Mouse (Mus musculus) activated CD4-positive, CD25-positive, alpha-beta regulatory T cell, adult 4 months (primary cell): ENCODE data around the gene Apoe. TPM values are rescaled to one million over a fixed set of nuclear protein-coding genes. Genes with fewer than 3 reads are reported as not detected.

ENCODE experiments used
- ATAC-seq: one replicate; pipeline ENCODE4 v1.8.0; 2017
- polyA plus RNA-seq, 2 experiments: library from polyadenylated mRNA; unstranded; fragments of 100-300 nt; shearing (Covaris generic); gene quantifications; one replicate each; pipeline ENCODE4 v1.2.1; 2017

Apoe gene
- polyA plus RNA-seq, 2 experiments from 2014 or later: 4.1 to 16.0 TPM

DNA sequence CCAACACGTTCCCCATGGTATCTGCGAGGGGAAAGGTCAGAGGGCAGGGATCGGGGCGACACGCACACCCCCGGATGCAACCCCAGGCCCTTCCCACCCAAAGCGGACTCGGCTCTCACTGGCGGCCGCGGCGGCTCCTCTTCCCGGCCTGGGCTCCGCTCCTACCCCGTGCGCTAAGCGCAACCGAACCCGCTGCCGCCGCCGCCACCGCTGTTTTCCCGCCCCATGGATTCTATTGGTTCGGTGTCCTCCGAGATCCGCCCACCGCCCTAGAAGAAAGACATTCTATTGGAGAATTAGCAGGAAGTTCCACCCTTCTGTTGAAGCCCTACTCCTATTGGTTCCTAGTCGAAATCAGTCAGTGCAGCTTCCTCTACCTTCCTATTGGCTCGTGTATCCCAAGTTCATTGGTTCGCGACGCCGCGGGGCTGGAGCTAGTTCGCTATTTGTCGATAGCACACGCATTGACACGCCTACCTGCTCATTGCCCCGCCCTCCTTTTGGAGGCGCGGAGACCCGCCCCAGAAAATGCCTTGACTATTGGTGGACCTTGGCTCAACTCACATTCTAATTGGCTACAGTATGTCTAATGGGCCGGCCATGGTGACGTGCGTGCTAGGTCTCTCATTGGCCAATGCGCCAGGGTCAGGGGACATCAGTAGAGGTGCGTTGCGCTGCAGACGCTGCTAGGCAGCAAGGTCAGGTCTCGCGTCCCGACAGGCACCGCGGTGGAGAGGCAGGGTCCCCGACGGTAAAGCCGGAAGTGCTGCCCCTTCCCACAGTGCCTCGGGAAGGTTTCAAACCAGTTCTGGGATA is 16.5 kb upstream of the Apoe start, which contains the start of gene Tomm40:
Tomm40 (minus strand) TSS at position 200 of the 816 bp plus-strand sequence.
- peak; percentile 90 for ATAC-seq

DNA sequence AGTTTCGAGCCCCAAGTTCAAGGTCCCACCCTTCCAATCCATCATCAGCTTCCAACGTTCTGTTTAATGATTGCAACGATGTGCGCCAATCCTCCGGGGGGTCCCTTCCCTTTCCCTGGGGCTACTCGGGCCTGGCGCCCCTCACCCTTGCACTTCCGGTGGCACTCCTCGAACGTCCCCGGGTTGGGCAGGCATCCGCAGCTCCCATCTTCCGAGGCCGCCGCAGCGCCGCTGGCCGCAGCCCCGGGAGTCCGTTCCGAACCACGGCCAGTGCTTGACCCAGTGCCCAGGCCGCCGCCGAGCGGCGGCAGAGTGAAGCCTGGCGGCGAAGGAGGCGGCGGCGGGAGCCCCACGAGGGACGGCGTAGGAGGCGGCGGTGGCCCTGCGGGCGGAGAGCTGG is 15.8 kb upstream of the Apoe start:
- no peak for ATAC-seq

DNA sequence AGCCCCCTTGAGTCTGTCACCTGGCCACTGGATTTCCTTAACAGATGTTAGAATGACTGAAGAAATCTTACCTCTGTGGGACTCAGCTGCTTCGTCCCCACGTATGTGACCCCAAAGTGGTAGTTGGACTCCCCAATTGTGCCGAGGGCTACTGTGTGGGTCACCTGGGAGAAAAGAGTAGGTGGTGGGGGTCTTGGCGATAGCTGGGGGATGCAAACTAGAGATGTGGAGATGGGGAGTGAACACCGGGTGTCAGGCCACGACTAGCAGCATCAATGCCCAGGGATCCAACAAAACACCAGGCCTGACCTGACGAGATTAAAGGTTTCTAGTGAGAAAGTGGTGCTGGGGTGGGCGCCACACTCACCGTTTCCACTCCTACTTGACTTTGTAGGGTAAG is 14.6 kb upstream of the Apoe start:
- no peak for ATAC-seq

DNA sequence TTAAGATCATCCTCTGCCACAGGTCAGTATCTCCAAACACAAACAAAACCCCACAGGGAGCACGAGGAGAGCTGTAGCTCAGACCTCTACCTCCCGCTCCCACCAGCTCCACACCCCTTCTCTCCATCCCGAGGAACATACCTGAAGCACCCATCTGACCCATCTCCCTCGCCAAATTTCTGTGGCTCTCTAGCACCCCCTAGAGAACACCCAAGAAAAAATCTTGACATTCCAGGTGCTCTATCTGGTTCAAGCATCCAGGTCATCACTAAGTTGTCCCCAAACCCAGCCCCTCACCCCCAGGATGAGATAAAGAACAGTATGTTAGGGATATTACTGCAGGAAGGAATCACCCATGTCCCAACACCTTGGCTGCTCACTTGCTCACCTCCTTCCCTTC is 14.2 kb upstream of the Apoe start:
- ATAC-seq: no peak

DNA sequence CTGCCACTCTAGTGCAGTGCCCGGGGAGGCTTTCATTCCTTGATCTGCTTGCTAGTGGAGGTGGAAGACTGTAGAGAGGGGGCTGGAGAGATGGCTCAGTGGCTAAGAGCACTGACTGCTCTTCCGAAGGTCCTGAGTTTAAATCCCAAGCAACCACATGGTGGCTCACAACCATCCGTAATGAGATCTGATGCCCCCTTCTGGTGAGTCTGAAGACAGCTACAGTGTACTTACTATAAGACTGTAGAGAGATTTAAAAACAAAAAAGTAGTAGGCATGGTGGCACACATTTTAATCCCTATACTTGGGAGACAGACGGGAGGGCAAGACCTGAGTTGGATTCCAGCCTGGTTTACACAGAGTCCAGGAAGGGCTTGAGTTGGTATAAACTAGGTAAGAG is 13.4 kb upstream of the Apoe start:
- no peak for ATAC-seq

DNA sequence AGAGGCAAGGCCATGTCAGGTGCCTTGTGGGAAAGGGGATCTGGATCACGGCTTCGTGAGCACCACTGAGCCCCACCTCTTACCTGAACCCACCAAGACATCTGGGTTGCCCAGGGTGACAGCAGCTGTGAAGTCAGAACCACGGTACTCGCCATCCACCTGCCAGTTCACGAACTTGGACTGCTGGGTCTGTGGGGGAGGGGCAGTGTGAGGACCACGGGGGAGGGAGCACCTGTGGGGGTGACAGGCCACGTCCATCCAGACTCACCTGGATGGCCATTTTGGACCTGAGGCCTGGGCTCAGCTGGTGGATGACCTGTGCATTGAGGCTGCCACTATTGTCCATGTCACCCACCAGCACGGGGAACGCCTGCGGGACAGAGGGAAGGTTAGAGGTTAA is 11.7 kb upstream of the Apoe start:
- ATAC-seq: no peak

DNA sequence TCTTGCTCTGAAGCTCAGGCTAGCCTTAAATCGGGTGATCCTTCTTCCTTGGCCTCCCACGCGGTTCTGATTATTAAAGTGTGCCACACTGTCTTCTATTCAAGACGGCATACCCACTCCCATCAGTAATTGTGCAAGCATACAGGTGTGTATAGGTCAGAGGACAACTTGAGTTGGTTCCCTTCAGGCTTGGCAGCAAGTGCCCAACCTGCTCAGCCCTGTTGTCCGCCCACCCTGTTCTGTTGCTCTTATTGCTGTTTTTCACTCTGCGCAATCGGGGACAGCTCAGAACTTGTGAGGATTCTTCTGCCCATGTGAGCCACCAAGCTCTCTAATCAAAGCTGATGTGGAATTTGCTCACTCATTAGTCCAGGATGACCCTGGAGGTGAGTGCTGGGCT is 6.3 kb upstream of the Apoe start:
- no peak for ATAC-seq

DNA sequence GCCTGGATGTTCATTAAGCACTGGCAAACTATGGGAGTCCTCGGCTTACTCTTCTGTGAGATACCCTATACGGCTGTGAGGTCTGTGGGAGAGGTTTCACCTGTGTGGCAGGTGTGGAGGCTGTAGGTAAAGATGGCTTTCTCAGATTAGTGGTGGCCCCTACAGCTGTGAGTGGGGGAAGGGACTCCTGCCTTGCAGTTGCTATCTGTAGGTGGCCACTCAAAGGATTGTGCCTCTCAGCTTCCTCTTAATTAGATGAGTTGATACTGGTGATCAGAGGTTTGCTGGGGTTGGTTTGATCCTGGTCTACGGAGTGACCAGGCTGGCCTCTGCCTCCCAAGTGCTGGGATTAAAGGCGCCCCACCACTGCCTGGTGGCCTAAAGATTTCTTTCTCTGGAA is 5.5 kb upstream of the Apoe start:
- no peak for ATAC-seq

DNA sequence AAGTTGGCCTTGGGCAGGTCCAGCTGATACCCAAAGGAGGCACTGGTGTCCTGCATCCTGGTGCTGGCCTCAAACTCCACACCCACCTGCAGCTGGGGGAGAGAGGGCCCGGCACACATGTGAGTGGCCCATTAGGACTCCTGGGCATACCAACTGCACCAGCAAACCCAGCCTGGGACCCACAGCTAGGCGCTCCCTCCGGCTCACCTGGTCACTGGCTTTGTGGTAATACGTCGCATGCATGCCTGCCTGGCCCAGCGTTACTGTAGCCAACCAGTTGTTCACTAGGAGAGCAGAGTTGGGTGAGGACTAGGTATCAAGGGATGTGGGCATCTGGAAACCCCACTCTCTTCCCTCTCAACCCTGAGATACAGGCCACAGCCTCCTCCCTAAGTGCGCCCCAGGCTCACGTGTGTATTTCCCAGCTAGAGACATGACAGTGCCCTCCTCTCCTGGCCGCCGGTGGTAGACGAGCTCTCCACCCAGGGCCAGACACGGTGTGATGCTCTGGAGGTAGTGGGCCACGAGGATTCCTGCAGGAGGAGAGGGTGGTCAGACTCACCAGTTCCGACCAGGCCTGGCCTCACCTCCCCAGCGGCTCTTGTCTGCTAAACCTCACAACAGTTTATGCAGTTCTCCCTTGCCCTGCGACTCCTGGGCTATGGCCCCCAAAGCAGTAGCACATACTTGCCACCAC is 4.0 kb upstream of the Apoe start:
- ATAC-seq: no peak

DNA sequence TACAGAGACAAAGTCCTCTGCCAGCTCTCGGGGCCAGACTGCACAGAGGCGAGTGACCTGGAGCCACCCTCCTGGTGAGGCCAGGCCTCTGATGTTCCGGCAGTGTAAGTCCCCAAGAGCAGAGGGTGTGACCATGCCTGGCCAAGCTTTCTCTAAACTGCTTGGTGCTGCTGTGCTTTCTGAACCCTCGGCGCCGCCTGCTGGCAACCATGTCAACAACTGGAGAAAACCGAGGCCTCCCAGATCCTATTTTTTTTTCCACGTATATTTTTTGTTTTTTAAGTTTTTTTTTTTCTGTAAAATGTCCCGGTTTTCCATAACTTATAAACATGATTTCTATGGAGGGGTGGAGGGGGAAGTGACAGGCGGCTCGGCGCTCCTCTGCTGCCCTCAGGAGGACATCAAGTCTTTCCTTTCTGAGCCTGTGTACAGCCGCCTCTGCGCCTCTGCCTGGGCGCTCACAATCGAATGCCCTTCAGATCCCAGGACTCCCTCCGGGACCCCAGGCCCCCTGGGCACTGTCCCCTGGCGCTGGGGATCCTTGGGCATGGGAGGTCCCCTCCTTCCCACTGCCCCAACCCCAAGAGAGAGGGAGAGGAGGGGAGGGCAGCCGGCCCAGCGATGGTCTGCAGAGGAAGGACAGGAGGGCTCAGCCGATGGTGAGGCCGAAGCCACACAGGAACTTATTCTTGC is 2.2 kb upstream of the Apoe start:
- ATAC-seq: no peak

DNA sequence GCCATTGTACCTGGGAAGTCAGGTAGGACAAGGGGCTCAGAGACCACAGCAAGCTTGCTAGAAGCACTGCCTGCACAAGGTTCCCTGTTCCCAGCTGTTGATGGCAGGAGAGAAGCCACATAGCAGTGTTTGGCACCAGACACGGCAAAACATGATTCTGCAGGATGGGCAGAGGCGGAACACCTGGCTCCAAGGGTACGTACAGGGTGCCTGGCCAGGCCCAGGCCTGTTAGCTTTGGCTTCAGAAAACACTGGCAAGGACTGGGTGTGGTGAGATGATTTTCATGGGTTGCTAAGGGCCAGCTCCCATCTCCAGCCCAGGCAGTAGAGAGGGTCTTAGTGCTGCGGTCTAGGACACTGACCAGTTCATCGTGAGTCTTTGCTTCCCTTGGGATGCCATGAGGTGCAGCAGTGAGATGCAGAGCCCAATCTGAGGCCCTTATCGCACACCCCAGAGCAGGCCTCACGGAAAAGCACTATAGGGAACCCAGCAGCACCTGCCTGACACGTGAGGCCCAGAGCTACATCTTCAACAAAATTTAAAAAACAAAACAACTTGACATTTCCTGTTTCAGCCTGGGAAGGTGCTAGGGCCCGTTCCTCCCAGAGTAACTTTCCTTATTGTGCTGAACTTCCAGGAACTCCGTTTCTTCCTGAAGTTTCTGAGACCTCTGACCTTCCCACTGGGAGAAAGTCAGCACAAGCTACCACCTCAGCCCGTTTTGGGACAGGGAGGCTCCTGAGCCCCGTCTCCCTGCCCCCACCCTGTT is 1.5 kb upstream of the Apoe start:
- no peak for ATAC-seq

DNA sequence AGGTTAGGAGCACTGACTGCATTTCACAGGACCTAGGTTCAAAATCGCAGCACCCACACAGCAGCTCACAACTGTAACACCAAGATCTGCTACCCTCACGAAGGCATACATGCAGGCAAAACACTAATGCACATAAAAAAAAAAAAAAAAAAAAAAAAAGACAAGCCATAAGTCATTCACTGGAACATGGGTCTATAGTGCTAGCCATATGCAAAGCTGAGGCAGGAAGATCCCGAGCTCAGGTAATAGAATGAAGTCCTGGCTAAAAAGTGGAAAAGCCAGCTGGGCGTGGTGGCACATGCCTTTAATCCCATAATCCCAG is 800 bp upstream of the Apoe start:
- ATAC-seq: no peak

DNA sequence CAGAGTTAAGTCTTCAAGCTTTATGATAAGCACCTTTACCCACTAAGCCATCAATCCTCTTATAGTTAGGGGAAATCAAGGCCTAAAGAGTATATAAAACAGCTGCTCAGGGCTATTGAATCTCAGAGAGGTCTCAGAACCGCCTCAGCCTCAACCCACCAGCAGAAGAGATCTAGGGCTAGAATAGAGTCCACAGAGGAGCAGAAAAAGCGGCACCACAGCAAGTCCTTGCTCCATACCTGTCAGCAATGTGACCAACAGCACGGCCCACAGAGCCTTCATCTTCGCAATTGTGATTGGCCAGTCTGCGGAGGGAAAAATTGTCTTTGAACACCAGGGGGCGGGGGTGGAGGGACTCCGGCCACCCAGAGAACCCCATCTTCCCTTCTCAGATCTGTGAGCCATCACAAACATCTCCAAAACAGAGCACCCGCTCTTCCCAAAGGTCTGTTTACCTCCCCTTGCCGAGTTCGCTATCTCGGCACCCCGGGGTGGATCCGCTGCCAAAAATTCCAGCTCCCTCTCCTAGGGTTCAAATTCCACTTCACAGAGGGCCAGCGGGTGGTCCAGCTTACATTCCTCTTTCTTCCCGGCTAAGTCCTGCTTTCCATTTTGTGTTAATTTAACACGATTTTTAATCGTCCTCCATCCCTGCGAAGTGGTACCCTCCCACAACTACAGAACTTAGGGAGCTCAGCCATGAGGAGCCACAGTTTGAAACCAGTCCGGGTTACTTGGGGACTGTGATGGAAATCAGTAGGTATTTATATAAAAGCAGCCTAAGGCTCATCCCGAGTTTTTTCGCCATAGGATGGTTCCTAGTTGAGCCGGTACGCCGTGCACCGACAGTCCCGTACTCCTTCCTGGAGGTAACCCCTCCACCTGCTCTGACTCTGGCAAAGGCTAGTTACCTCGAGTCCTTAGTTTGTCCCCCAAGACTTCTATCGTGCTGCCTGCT is 760 bp downstream of the Apoe start:
- ATAC-seq: no peak

DNA sequence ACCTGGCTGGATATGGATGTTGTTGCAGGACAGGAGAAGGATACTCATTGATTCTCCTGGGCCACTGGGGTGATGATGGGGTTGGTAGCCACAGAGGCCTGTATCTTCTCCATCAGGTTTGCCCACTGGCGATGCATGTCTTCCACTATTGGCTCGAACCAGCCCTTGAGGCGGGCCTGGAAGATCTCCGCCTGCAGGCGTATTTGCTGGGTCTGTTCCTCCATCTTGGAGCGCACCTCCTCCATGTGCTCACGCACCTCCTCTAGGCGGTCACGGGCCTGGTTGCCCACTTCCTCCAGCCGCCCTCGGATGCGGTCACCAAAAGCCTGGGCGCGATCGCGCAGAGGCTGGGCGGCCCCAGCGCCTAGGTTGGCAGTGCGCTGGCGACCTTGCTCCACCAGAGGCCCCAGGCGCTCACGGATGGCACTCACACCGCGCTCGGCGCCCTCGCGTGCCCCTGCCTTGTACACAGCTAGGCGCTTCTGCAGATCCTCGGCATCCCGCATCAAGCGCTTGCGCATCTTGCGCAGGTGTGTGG is 2.6 kb downstream of the Apoe start:
- no peak for ATAC-seq

DNA sequence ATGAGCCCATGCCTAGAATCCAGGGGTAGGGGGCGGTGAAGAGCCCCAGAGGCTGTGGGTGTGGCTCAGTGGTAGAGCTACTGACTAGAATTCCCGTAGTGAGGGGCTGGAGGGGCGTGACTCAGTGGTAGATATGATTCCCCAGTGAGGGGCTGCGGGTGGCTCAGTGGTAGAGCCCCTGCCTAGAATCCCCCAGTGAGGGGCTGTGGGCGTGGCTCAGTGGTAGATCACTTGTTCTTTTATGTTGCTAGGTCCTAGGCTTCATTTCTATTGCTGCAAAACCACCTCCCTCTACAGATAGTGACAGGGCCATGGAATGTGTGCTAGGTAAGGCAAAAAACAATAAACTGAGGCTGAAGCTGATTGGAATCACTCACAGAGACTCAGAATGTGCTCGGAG is 3.1 kb downstream of the Apoe start:
- no peak for ATAC-seq

DNA sequence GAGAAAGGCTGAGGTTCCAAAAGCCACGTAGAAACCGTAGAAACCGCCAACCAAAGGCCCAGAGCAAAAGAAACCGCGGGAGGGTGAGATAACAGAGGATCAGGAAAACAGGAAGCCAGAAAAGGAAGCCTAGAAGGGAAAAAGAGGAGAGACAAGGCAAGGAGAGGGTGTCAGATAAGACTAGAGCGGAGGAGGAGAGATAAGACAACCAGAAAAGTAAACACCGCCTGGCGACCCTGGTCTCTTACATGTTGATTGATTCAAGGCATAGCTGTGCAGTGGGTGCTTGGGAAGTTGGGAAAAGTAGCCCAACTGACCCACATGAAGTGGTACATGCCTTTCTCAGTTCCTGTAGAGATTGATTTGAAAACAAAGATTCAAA is 3.8 kb downstream of the Apoe start:
- no peak for ATAC-seq

DNA sequence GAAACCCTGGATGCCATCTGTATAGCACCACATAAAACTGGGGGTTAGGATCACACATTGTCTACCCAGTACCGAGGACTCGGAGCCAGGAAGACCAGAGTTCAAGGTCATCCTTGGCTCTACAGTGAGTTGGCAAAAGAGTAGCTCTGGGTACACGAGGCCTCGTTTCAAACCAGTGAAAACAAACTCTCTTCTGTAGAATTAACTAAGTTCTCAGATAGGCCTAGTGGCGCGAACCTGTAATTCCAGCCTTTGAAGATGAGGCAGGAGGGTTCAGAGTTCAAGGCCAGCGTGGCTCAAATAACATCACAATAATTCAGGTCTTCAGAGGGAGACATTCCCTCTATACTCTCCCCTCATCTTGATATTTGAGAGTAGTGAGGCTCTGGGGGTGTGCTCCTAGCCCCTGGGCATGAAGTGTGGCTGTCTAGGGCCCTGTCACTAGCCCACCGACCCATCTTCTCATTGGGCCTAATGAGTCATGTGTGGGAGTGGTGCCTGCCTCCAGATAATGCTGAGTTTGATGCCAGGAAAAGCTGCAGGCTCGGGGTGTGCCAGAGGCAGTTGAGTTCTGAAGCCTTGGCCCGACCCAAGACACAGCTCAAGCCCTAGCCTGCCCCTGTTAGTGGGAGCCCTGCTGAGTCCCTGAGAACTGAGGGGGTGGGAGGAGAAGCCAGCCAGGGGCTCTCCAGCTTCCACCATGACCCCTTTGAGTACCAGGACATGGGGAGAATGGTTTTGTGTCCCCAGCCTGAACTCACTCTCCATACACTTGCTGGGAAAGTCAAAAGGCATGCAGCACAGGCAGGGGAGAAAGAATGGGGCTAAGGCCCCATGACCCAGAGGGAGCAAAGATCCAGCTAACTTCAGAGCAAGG is 4.4 kb downstream of the Apoe start:
- ATAC-seq: no peak

DNA sequence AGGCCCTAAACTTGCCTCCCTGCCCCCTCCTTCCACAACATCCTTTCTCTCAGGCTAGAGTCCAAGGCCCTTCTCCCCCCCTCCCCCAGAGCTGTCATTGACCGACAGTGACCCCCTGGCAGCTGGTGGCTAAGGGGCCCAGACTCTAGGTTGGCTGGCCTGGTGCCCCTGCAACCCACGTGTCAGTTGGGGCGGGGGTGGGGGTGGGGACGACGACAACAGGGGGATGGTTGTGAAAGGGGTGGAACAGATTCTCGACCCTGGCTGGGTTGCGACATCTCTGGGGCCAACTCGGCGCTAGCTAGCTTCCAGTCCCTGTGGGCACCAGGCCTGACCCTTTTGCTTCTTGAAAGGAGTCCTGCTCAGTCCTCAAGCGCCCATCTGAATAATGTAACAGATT is 5.6 kb downstream of the Apoe start:
- no peak for ATAC-seq

DNA sequence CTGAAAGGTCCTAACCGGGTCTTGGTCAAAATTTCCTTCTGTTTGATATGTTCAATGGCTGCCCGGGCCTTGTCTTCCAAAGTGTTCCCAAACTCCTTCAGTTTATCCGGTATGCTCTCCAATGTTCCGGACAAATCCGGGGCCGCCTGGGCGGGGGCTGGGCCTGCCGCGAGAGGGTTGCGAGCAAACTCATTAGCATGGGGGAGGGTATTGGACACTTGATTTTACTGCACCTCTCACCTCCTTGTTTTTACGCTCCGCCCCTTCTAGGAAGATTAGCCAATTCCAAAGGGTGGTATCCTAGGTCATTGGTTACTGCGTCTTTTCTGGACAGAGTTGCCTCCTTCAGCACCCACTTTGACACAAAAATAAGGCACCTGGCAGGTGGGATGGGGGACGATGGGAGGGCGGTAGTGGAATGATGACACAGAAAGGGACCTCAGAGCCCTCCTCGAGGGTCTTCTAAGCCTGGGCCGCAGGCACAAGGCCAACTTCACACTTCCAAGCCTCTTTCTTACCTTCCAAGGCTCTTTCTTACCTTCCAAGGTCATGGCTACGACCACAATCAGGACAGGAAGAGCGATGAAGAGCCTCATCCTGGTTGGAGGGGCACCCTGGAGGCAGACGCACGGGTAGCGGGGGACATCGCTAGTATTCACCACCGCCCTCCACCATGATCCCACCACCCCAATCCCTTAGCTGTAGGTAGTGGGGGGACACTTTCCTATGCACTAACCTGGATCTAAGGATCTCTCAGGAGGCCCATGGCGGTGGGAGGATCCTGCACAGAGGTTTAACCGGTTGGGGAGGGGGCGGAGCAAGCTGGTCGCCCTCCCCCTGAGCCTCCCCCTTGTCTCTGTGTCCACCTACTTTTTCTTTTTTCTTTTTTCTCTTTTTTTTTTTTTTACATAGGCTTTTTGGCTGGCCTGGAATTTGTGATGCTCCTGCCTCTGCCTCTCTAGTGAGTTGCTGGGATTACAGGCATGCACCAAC is 6.8 kb downstream of the Apoe start, which contains the start of gene Apoc1:
Apoc1 (minus strand) TSS at position 788 of the 993 bp plus-strand sequence.
- ATAC-seq: no peak
